Mouse (Mus musculus) left cerebral cortex, adult 2 months (tissue): ENCODE measurements around the gene Calhm6. TPM values are rescaled to one million over a fixed set of nuclear protein-coding genes. Genes with fewer than 3 reads are reported as not detected.

ENCODE experiments used
- DNase-seq, 2 experiments: peaks; one replicate each; pipeline ENCODE4 v3.0.0; 2021 to 2022; ENCODE audit warnings: low spot score in 2 of 2, mixed read lengths in 1 of 2; ENCODE audit errors: extremely low spot score in 1 of 2
- H3K27ac ChIP-seq: fragments of 200-600 bp; 2 replicates; pipeline ENCODE4 v1.8.1; 2022
- H3K4me3 ChIP-seq: fragments of 200-600 bp; 2 replicates; pipeline ENCODE4 v1.8.1; 2022
- CTCF ChIP-seq: fragments of 200-600 bp; IDR thresholded peaks from 2 replicates; pipeline ENCODE4 v1.8.1; 2022; ENCODE audit warnings: antibody characterized with exemption, mild to moderate bottlenecking, moderate library complexity
- intact Hi-C: fragments of 180-260 bp; cut with DNase I; formaldehyde crosslinking; loops from one replicate; pipeline ENCODE4 v1.15.1; 2025
- total RNA-seq, 2 experiments: library from RNA; stranded (reverse); gene quantifications; 2 replicates each; pipeline ENCODE4 v1.2.3; 2021

Gene Calhm6
- total RNA-seq, 2 experiments from 2014 or later, result 0.33 TPM; not detected in 1

DNA sequence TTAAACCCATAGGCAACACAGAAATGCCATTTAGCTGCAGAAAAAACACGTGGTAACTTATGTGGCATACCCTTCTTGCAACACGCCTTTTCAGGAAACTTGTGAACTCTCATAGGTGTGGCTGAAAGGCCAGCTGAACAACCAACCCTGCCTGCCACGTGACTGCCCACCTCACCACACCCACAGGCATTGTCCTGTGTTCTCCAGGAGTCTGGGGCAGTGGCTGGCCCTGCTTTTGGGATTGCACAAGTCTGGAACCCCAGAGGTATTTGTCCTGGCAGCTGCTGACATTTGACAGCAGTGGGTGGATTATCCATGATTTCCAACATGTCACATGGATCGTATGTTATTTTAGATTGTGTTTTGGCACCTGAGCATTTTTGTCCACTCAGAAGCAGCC, 12.0 kb upstream of the Calhm6 start:
- Histone ChIP-seq H3K27ac (no peak overlapping the region), H3K4me3 (no peak overlapping the region)
- TF ChIP-seq CTCF, result no peak
- intact Hi-C loops, result no loop called here
- DNase-seq, result no peak

GRCm38 (mm10) chr10:34138027-34138426, 10.2 kb upstream of the Calhm6 start:
- DNase-seq, result no peak
- intact Hi-C loops, result no loop called here
- Histone ChIP-seq H3K27ac (no peak overlapping the region), H3K4me3 (no peak overlapping the region)
- TF ChIP-seq CTCF, result no peak

GRCm38 (mm10) chr10:34136432-34136831, 8.6 kb upstream of the Calhm6 start:
- Histone ChIP-seq H3K27ac (no peak overlapping the region), H3K4me3 (no peak overlapping the region)
- intact Hi-C loops, result no loop called here
- no peak for DNase-seq
- no peak for TF ChIP-seq CTCF

GRCm38 (mm10) chr10:34131356-34131755, 3.6 kb upstream of the Calhm6 start:
- intact Hi-C loops, result no loop called here
- no peak overlapping the region for H3K27ac ChIP-seq
- no peak for DNase-seq
- TF ChIP-seq CTCF, result no peak
- no peak overlapping the region for H3K4me3 ChIP-seq

DNA sequence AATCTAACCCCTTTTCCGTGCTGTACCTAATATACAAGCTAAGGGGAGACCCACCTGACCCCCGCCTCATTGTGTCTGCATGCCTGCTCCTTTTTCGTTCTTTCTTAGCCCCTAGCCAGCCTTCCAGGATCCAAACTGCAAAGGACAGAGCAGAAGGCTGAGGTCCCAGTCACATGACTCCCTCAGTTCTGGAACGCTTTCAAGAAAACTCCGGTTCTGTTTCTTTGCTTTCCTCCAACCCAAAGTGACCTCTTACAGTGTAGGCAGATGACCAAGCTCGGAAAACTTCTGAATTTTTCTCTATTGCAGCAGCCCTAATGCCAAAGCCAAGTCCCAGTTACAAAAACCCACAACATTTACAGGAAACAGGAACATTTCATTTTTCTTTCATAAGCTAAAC, 607 bp upstream of the Calhm6 start:
- H3K4me3 ChIP-seq, result no peak overlapping the region
- intact Hi-C loops, result no loop called here
- no peak overlapping the region for H3K27ac ChIP-seq
- no peak for TF ChIP-seq CTCF
- DNase-seq, result no peak

GRCm38 (mm10) chr10:34118421-34118820, 9.4 kb downstream of the Calhm6 start:
- TF ChIP-seq CTCF, result no peak
- H3K27ac ChIP-seq, result no peak overlapping the region
- intact Hi-C loops, result no loop called here
- H3K4me3 ChIP-seq, result no peak overlapping the region
- DNase-seq, result no peak

DNA sequence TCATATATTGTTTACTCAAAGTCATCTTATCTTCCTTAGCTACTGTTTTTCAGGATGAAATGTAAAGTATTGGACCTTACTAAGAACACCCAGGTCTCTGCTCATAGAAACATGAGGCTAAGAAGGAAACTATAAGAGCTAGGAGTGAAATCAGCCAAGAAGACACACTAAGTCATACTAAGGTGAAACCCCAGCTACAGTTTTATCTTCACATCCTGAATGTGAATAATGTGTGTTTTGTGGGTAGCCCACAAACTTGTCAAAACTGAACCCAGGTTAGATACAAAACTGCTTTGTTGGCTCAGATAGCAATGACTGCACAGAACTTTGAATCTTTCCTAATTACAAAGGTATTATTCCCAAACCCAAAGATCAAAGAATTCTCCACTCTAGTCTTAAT, 10.0 kb downstream of the Calhm6 start:
- intact Hi-C loops, result no loop called here
- H3K27ac ChIP-seq, result no peak overlapping the region

DNA sequence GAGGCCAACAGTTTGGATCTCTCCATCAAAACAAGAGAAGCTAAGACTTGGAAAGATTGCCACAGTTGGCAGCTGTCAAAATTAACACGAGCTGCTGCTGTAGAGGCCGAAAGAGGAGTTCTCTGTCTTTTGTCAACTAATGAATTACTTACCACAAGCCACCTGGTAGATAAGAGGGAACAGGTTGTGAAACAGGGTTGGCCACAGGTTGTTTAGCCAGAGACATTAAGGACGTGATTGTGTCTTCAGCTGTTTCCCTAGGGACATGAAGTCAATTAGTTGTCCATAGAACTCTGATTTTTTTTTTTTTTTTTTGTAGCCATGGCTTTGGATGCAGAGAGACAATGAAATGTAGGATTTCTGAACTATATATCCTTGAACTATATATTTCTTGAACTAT, 10.7 kb downstream of the Calhm6 start:
- no peak overlapping the region for H3K27ac ChIP-seq
- no peak overlapping the region for H3K4me3 ChIP-seq
- intact Hi-C loops, result no loop called here
- no peak for TF ChIP-seq CTCF
- DNase-seq, result no peak

More for the DNA sequence above, 10.0 kb downstream of the Calhm6 start:
- no peak for TF ChIP-seq CTCF
- no peak overlapping the region for H3K4me3 ChIP-seq
- no peak for DNase-seq

- DNase-seq, result no peak
- no peak overlapping the region for H3K27ac ChIP-seq
- H3K4me3 ChIP-seq, result no peak overlapping the region
- intact Hi-C loops, result no loop called here
- TF ChIP-seq CTCF, result no peak
Observed at GRCm38 (mm10) chr10:34111964-34112738, 15.6 kb downstream of the Calhm6 start.

GRCm38 (mm10) chr10:34110863-34111465, 16.8 kb downstream of the Calhm6 start:
- DNase-seq, result no peak
- no peak for TF ChIP-seq CTCF
- no peak overlapping the region for H3K4me3 ChIP-seq
- intact Hi-C loops, result no loop called here
- no peak overlapping the region for H3K27ac ChIP-seq

DNA sequence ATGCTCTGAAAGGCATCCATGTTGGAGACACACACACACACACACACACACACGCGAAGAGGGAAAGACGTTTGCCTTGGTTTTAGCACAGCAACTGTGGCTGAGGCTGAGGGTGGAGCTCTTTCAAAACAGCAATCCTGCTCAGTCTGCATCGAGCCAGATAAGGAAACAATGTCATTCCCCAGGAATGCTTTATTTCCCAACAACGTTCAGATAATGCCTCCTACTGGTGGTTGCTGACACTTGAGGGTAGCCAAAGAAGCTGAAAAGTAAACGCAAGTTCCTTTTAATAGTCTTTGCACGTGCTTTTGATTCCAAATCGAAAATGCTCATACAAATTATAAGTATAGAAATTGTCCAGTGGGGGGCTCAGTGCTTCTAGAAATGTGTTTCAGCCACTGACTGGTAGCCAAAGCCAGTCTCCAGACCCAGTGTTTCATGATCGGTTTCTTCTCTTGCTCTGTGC, 31.3 kb downstream of the Calhm6 start, which contains the start of gene Calhm5:
Calhm5 (minus strand) TSS at position 102 of the 466 bp plus-strand sequence.
- Histone ChIP-seq H3K27ac (peak within 1 kb of the TSS; percentile 77), H3K4me3 (peak within 1 kb of the TSS; percentile 45)
- TF ChIP-seq CTCF, result peak; percentile 64
- DNase-seq, result peak; percentile 18 to 39
- intact Hi-C loops, result loop anchor here (1.0 to 2.0 kb wide), 2 partner anchors 60 to 186 kb away; partner anchors contain the start of gene Tspyl1

GRCm38 (mm10) chr10:34095964-34096363, 31.8 kb downstream of the Calhm6 start:
- DNase-seq, result no peak
- intact Hi-C loops, result loop anchor here (1.0 to 2.0 kb wide), 2 partner anchors 60 to 187 kb away; partner anchors contain the start of gene Tspyl1

More at GRCm38 (mm10) chr10:34095964-34096363, 31.8 kb downstream of the Calhm6 start:
- H3K4me3 ChIP-seq, result peak overlapping the region; percentile 45
- peak overlapping the region; percentile 77 for H3K27ac ChIP-seq
- no peak for TF ChIP-seq CTCF
